Mouse (Mus musculus): ENCODE results near the gene Pias1. TPM values are rescaled to one million over a fixed set of nuclear protein-coding genes. Genes with fewer than 3 reads are reported as not detected.

The Pias1 gene
- 12.6 and 12.7 TPM in 2 replicates for total RNA-seq (2012; rRNA removed)

- H3K36me3 ChIP-seq (ENCODE audit: control insufficient read depth, insufficient read depth, low read length, poor library complexity, severe bottlenecking), result no peaks in the 10 kb centered on the region
- no peaks in the 10 kb centered on the region for H3K9me3 ChIP-seq (ENCODE audit: control insufficient read depth, insufficient read depth, low read depth, low read length)
- H3K4me1 ChIP-seq (ENCODE audit: control insufficient read depth in 2 of 2, insufficient read depth in 2 of 2, low read length in 2 of 2, poor library complexity in 1 of 2), result no peaks in the 10 kb centered on the region
- in situ Hi-C loops (cut with MboI; ENCODE audit: low sequenced_read_pairs in 2 of 2, unreplicated experiment in 2 of 2), result no loop called here
- no peak within 1 kb of the TSS for H3K9ac ChIP-seq (ENCODE audit: insufficient read depth, low read depth, low read length, poor library complexity, severe bottlenecking)
- TF ChIP-seq CHD2 (IDR thresholded peaks at IDR 0.05; ENCODE audit: low read depth, low read length) (no peak), MAFK (IDR thresholded peaks at IDR 0.05; ENCODE audit: insufficient read depth, low read depth, low read length) (no peak), HCFC1 (IDR thresholded peaks at IDR 0.05; ENCODE audit: borderline replicate concordance, insufficient read depth, low read length) (no peak), ZNF384 (IDR thresholded peaks at IDR 0.05; ENCODE audit: low read depth, low read length) (no peak), ZC3H11A (IDR thresholded peaks at IDR 0.05; ENCODE audit: borderline replicate concordance, low read depth, low read length) (no peak)
- no peak for DNase-seq (ENCODE audit: low read depth, low spot score)
- H3K4me3 ChIP-seq (ENCODE audit: insufficient read depth in 1 of 2, low read depth in 1 of 2, low read length in 2 of 2, poor library complexity in 1 of 2, severe bottlenecking in 1 of 2), result no peak within 1 kb of the TSS
- no peak within 1 kb of the TSS for H3K27ac ChIP-seq (ENCODE audit: insufficient read depth, low read depth, low read length, poor library complexity, severe bottlenecking)
These were observed at the start of gene Pias1 for GRCm38 (mm10) chr9:62987824-62988223. TSS of gene Pias1 (minus strand) at chr9:62987924.

- DNase-seq (ENCODE audit: low read depth, low spot score), result no peak
- Histone ChIP-seq H3K9ac (ENCODE audit: insufficient read depth, low read depth, low read length, poor library complexity, severe bottlenecking) (no peak overlapping the region), H3K4me1 (ENCODE audit: control insufficient read depth in 2 of 2, insufficient read depth in 2 of 2, low read length in 2 of 2, poor library complexity in 1 of 2) (no peaks in the 10 kb centered on the region), H3K27ac (ENCODE audit: insufficient read depth, low read depth, low read length, poor library complexity, severe bottlenecking) (no peak overlapping the region), H3K4me3 (ENCODE audit: insufficient read depth in 1 of 2, low read depth in 1 of 2, low read length in 2 of 2, poor library complexity in 1 of 2, severe bottlenecking in 1 of 2) (no peak overlapping the region), H3K36me3 (ENCODE audit: control insufficient read depth, insufficient read depth, low read length, poor library complexity, severe bottlenecking) (no peaks in the 10 kb centered on the region), H3K9me3 (ENCODE audit: control insufficient read depth, insufficient read depth, low read depth, low read length) (no peaks in the 10 kb centered on the region)
- TF ChIP-seq MAFK (IDR thresholded peaks at IDR 0.05; ENCODE audit: insufficient read depth, low read depth, low read length), result no peak
- no peak for TF ChIP-seq ZC3H11A (IDR thresholded peaks at IDR 0.05; ENCODE audit: borderline replicate concordance, low read depth, low read length)
- TF ChIP-seq HCFC1 (IDR thresholded peaks at IDR 0.05; ENCODE audit: borderline replicate concordance, insufficient read depth, low read length), result no peak
- TF ChIP-seq CHD2 (IDR thresholded peaks at IDR 0.05; ENCODE audit: low read depth, low read length), result no peak
- TF ChIP-seq ZNF384 (IDR thresholded peaks at IDR 0.05; ENCODE audit: low read depth, low read length), result no peak
- in situ Hi-C loops (cut with MboI; ENCODE audit: low sequenced_read_pairs in 2 of 2, unreplicated experiment in 2 of 2), result no loop called here
These were observed 47.7 kb upstream of the Pias1 start for GRCm38 (mm10) chr9:63035431-63035830.

- no peak overlapping the region for H3K27ac ChIP-seq (ENCODE audit: insufficient read depth, low read depth, low read length, poor library complexity, severe bottlenecking)
- in situ Hi-C loops (cut with MboI; ENCODE audit: low sequenced_read_pairs in 2 of 2, unreplicated experiment in 2 of 2), result no loop called here
- no peaks in the 10 kb centered on the region for H3K9me3 ChIP-seq (ENCODE audit: control insufficient read depth, insufficient read depth, low read depth, low read length)
- no peak for DNase-seq (ENCODE audit: low read depth, low spot score)
- no peak overlapping the region for H3K9ac ChIP-seq (ENCODE audit: insufficient read depth, low read depth, low read length, poor library complexity, severe bottlenecking)
- no peaks in the 10 kb centered on the region for H3K36me3 ChIP-seq (ENCODE audit: control insufficient read depth, insufficient read depth, low read length, poor library complexity, severe bottlenecking)
- H3K4me3 ChIP-seq (ENCODE audit: insufficient read depth in 1 of 2, low read depth in 1 of 2, low read length in 2 of 2, poor library complexity in 1 of 2, severe bottlenecking in 1 of 2), result no peak overlapping the region
- TF ChIP-seq MAFK (IDR thresholded peaks at IDR 0.05; ENCODE audit: insufficient read depth, low read depth, low read length) (no peak), ZNF384 (IDR thresholded peaks at IDR 0.05; ENCODE audit: low read depth, low read length) (no peak), CHD2 (IDR thresholded peaks at IDR 0.05; ENCODE audit: low read depth, low read length) (no peak), ZC3H11A (IDR thresholded peaks at IDR 0.05; ENCODE audit: borderline replicate concordance, low read depth, low read length) (no peak), HCFC1 (IDR thresholded peaks at IDR 0.05; ENCODE audit: borderline replicate concordance, insufficient read depth, low read length) (no peak)
- no peaks in the 10 kb centered on the region for H3K4me1 ChIP-seq (ENCODE audit: control insufficient read depth in 2 of 2, insufficient read depth in 2 of 2, low read length in 2 of 2, poor library complexity in 1 of 2)
These were observed 43.5 kb upstream of the Pias1 start for GRCm38 (mm10) chr9:63031011-63031782.

- in situ Hi-C loops (cut with MboI; ENCODE audit: low sequenced_read_pairs in 2 of 2, unreplicated experiment in 2 of 2), result no loop called here
- no peaks in the 10 kb centered on the region for H3K9me3 ChIP-seq (ENCODE audit: control insufficient read depth, insufficient read depth, low read depth, low read length)
These were observed 34.8 kb upstream of the Pias1 start for GRCm38 (mm10) chr9:63022486-63022885.

More at GRCm38 (mm10) chr9:63022486-63022885, 34.8 kb upstream of the Pias1 start:
- Histone ChIP-seq H3K9ac (ENCODE audit: insufficient read depth, low read depth, low read length, poor library complexity, severe bottlenecking) (no peak overlapping the region), H3K4me1 (ENCODE audit: control insufficient read depth in 2 of 2, insufficient read depth in 2 of 2, low read length in 2 of 2, poor library complexity in 1 of 2) (no peaks in the 10 kb centered on the region), H3K27ac (ENCODE audit: insufficient read depth, low read depth, low read length, poor library complexity, severe bottlenecking) (no peak overlapping the region), H3K4me3 (ENCODE audit: insufficient read depth in 1 of 2, low read depth in 1 of 2, low read length in 2 of 2, poor library complexity in 1 of 2, severe bottlenecking in 1 of 2) (no peak overlapping the region), H3K36me3 (ENCODE audit: control insufficient read depth, insufficient read depth, low read length, poor library complexity, severe bottlenecking) (no peaks in the 10 kb centered on the region)
- DNase-seq (ENCODE audit: low read depth, low spot score), result no peak
- TF ChIP-seq HCFC1 (IDR thresholded peaks at IDR 0.05; ENCODE audit: borderline replicate concordance, insufficient read depth, low read length) (no peak), MAFK (IDR thresholded peaks at IDR 0.05; ENCODE audit: insufficient read depth, low read depth, low read length) (no peak), CHD2 (IDR thresholded peaks at IDR 0.05; ENCODE audit: low read depth, low read length) (no peak), ZC3H11A (IDR thresholded peaks at IDR 0.05; ENCODE audit: borderline replicate concordance, low read depth, low read length) (no peak), ZNF384 (IDR thresholded peaks at IDR 0.05; ENCODE audit: low read depth, low read length) (no peak)
